Mouse (Mus musculus): ENCODE measurements around the gene Wdr77. TPM values are rescaled to one million over a fixed set of nuclear protein-coding genes. Genes with fewer than 3 reads are reported as not detected.
"Not testable (repeated sequence)": the region's sequence is repeated elsewhere in the genome, so short reads cannot be mapped to it uniquely, and the experiment has no call there.

Wdr77 gene
- total RNA-seq (2014; rRNA removed) (7.7 and 10.6 TPM in 2 replicates), polyA plus RNA-seq (2012; rRNA removed) (24.1 and 30.1 TPM in 2 replicates)

DNA sequence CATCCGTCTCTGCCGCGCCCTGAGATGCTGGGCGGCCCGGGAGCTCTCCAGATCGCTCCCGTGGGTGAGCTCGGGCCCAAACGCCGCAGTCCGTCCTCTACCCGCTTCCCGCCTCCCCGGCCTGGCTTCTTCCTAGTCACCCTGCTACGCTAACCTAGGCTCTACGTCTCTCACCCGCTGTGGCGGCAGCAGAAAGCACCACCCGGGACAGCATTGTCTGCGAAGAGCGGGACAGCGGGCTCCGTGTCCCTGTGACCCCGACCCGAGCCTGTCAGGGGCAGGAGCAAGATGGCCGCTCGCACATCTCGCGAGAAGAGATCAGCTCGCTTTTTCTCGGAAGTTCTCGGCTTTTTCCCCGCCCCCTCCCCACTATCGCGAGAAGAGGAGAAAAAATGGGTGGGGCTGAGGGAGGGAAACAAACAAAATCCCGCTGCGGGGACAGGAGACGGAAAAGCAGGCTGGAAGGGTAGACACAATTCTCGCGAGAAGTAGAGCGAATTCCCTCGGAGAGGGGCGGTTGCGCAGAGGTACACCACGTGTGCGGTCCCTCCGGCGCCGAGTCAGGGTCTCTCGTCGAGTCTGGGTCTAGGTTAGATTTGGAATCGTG is at the start of gene Wdr77:
Gene Wdr77 (plus strand): TSS at position 396 of the 607 bp plus-strand sequence.
- TF ChIP-seq POLR2A (IDR thresholded peaks at IDR 0.05; ENCODE audit: extremely low read depth, insufficient read depth, low read length), result peak; percentile 90
- TF ChIP-seq CTCF (IDR thresholded peaks at IDR 0.05; ENCODE audit: low read depth, low read length), result no peak
- H3K4me1 ChIP-seq (ENCODE audit: control insufficient read depth, insufficient read depth, low read length), result peaks cover 14% of the 10 kb centered on the region
- DNase-seq (ENCODE audit: extremely low read depth, low read depth, low spot score), result peak; percentile 93
- peaks cover 20% of the 10 kb centered on the region; the same call in 1 of the 2 replicates for H3K79me2 ChIP-seq (ENCODE audit: control insufficient read depth, insufficient read depth, low read length)
- no peaks in the 10 kb centered on the region for H3K27me3 ChIP-seq (ENCODE audit: control insufficient read depth, insufficient read depth, low read length)
- peak within 1 kb of the TSS; percentile 89 for H3K27ac ChIP-seq (replicated peaks; ENCODE audit: insufficient read depth, low read depth, low read length)
- under 1% methylated on average over 52 of the region's 52 CpGs for WGBS
- H3K36me3 ChIP-seq (ENCODE audit: control insufficient read depth, insufficient read depth, low read length), result peaks cover 30% of the 10 kb centered on the region
- peak within 1 kb of the TSS; percentile 91 for H3K9ac ChIP-seq (ENCODE audit: low read depth, low read length)
- H3K4me3 ChIP-seq (ENCODE audit: insufficient read depth, low read depth, low read length), result peak within 1 kb of the TSS; percentile 84

- Histone ChIP-seq H3K79me2 (ENCODE audit: control insufficient read depth, insufficient read depth, low read length) (no peaks in the 10 kb centered on the region), H3K4me3 (ENCODE audit: insufficient read depth, low read depth, low read length) (no peak overlapping the region), H3K4me1 (ENCODE audit: control insufficient read depth, insufficient read depth, low read length) (no peaks in the 10 kb centered on the region), H3K9ac (ENCODE audit: low read depth, low read length) (no peak overlapping the region), H3K27me3 (ENCODE audit: control insufficient read depth, insufficient read depth, low read length) (no peaks in the 10 kb centered on the region), H3K36me3 (ENCODE audit: control insufficient read depth, insufficient read depth, low read length) (no peaks in the 10 kb centered on the region), H3K27ac (replicated peaks; ENCODE audit: insufficient read depth, low read depth, low read length) (no peak overlapping the region)
- TF ChIP-seq CTCF (IDR thresholded peaks at IDR 0.05; ENCODE audit: low read depth, low read length), result no peak
- 74% methylated on average over 11 of the region's 11 CpGs for WGBS
- DNase-seq (ENCODE audit: extremely low read depth, low read depth, low spot score), result no peak
These were observed 48.5 kb upstream of the Wdr77 start for GRCm38 (mm10) chr3:105910519-105911190.

- Histone ChIP-seq H3K36me3 (ENCODE audit: control insufficient read depth, insufficient read depth, low read length) (no peaks in the 10 kb centered on the region), H3K9ac (ENCODE audit: low read depth, low read length) (no peak overlapping the region), H3K27ac (replicated peaks; ENCODE audit: insufficient read depth, low read depth, low read length) (no peak overlapping the region), H3K79me2 (ENCODE audit: control insufficient read depth, insufficient read depth, low read length) (no peaks in the 10 kb centered on the region), H3K27me3 (ENCODE audit: control insufficient read depth, insufficient read depth, low read length) (no peaks in the 10 kb centered on the region), H3K4me3 (ENCODE audit: insufficient read depth, low read depth, low read length) (no peak overlapping the region), H3K4me1 (ENCODE audit: control insufficient read depth, insufficient read depth, low read length) (no peaks in the 10 kb centered on the region)
- DNase-seq (ENCODE audit: extremely low read depth, low read depth, low spot score), result no peak
- TF ChIP-seq CTCF (IDR thresholded peaks at IDR 0.05; ENCODE audit: low read depth, low read length) (no peak), POLR2A (IDR thresholded peaks at IDR 0.05; ENCODE audit: extremely low read depth, insufficient read depth, low read length) (no peak)
- WGBS, result 60% methylated on average over 9 of the region's 9 CpGs
These were observed 46.9 kb upstream of the Wdr77 start for GRCm38 (mm10) chr3:105912097-105912880.

- Histone ChIP-seq H3K36me3 (ENCODE audit: control insufficient read depth, insufficient read depth, low read length) (no peaks in the 10 kb centered on the region), H3K4me1 (ENCODE audit: control insufficient read depth, insufficient read depth, low read length) (no peaks in the 10 kb centered on the region), H3K27ac (replicated peaks; ENCODE audit: insufficient read depth, low read depth, low read length) (no peak overlapping the region), H3K27me3 (ENCODE audit: control insufficient read depth, insufficient read depth, low read length) (no peaks in the 10 kb centered on the region), H3K79me2 (ENCODE audit: control insufficient read depth, insufficient read depth, low read length) (no peaks in the 10 kb centered on the region), H3K9ac (ENCODE audit: low read depth, low read length) (no peak overlapping the region), H3K4me3 (ENCODE audit: insufficient read depth, low read depth, low read length) (no peak overlapping the region)
- TF ChIP-seq POLR2A (IDR thresholded peaks at IDR 0.05; ENCODE audit: extremely low read depth, insufficient read depth, low read length) (no peak), CTCF (IDR thresholded peaks at IDR 0.05; ENCODE audit: low read depth, low read length) (no peak)
- no peak for DNase-seq (ENCODE audit: extremely low read depth, low read depth, low spot score)
- 52% methylated on average over 10 of the region's 10 CpGs for WGBS
These were observed 45.1 kb upstream of the Wdr77 start for GRCm38 (mm10) chr3:105913839-105914681.

GRCm38 (mm10) chr3:105915281-105915680 is 43.9 kb upstream of the Wdr77 start:
- Histone ChIP-seq H3K27ac (replicated peaks; ENCODE audit: insufficient read depth, low read depth, low read length) (no peak overlapping the region), H3K27me3 (ENCODE audit: control insufficient read depth, insufficient read depth, low read length) (no peaks in the 10 kb centered on the region), H3K4me3 (ENCODE audit: insufficient read depth, low read depth, low read length) (no peak overlapping the region), H3K4me1 (ENCODE audit: control insufficient read depth, insufficient read depth, low read length) (no peaks in the 10 kb centered on the region), H3K79me2 (ENCODE audit: control insufficient read depth, insufficient read depth, low read length) (no peaks in the 10 kb centered on the region), H3K36me3 (ENCODE audit: control insufficient read depth, insufficient read depth, low read length) (no peaks in the 10 kb centered on the region), H3K9ac (ENCODE audit: low read depth, low read length) (no peak overlapping the region)
- 37% methylated on average over 1 of the region's 1 CpGs for WGBS
- no peak for DNase-seq (ENCODE audit: extremely low read depth, low read depth, low spot score)
- TF ChIP-seq POLR2A (IDR thresholded peaks at IDR 0.05; ENCODE audit: extremely low read depth, insufficient read depth, low read length) (no peak), CTCF (IDR thresholded peaks at IDR 0.05; ENCODE audit: low read depth, low read length) (no peak)

DNA sequence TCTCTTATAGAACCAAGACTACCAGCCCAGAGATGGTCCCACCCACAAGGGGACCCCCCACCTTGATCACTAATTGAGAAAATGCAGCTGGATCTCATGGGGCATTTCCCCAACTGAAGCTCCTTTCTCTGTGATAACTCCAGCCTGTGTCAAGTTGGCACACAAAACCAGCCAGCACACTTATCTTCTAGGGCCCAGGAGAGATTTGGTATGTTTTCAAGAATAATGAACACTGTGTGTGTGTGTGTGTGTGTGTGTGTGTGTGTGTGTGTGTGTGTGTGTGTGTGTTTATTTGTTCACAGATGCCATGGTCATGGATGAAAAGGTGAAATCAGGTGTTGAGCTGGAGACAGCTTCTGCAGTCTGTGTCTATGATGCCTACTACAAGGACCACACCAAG is 42.7 kb upstream of the Wdr77 start:
- H3K4me1 ChIP-seq (ENCODE audit: control insufficient read depth, insufficient read depth, low read length), result not testable (repeated sequence)

More for the DNA sequence above, 42.7 kb upstream of the Wdr77 start:
- H3K27me3 ChIP-seq (ENCODE audit: control insufficient read depth, insufficient read depth, low read length); H3K9ac ChIP-seq (ENCODE audit: low read depth, low read length); DNase-seq (ENCODE audit: extremely low read depth, low read depth, low spot score); H3K79me2 ChIP-seq (ENCODE audit: control insufficient read depth, insufficient read depth, low read length); H3K36me3 ChIP-seq (ENCODE audit: control insufficient read depth, insufficient read depth, low read length); H3K4me3 ChIP-seq (ENCODE audit: insufficient read depth, low read depth, low read length); H3K27ac ChIP-seq (replicated peaks; ENCODE audit: insufficient read depth, low read depth, low read length): not testable (repeated sequence)
